Mouse (Mus musculus) kidney, adult 2 months (tissue): ENCODE data around the gene Asb8.

Source experiments
- CTCF ChIP-seq: fragments of 200-500 bp; conservative IDR thresholded peaks from 2 replicates; pipeline ENCODE4 v1.5.1; 2011; ENCODE audit warnings: low read depth, mild to moderate bottlenecking, control low read depth, low read length, moderate library complexity, mixed read lengths; ENCODE audit not compliant: insufficient read depth, insufficient read length
- POLR2A ChIP-seq: fragments of 200-500 bp; IDR thresholded peaks from one replicate; pipeline ENCODE4 v1.6.1; 2011; ENCODE audit warnings: low read depth, low read length, control low read depth

DNA sequence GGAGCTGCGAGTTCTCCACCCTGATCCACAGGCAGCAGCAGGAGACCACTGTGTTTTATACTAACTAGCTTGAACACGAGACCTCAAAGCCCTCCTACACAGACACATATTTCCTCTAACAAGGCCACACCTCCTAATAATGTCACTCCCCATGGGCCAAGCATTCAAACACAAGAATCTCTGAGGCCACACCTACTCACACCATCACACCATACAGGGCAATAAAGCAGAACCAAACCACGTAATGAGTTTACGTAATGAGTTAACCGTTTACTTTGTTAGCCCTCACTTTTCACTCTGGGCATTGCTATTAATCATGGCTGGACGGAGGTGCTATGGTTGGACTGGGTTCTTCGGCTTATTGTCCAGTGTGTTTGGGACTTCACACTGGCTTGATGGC is 25.7 kb downstream of the Asb8 start:
- TF ChIP-seq POLR2A (no peak), CTCF (no peak)
